Mouse (Mus musculus) limb, embryonic 10.5 days (tissue): Measurements from ENCODE around the gene P4ha2. TPM values are rescaled to one million over a fixed set of nuclear protein-coding genes. Genes with fewer than 3 reads are reported as not detected.
"Not testable (repeated sequence)": the region's sequence is repeated elsewhere in the genome, so short reads cannot be mapped to it uniquely, and the experiment has no call there.

Experiments
- DNase-seq: peaks from one replicate; pipeline ENCODE4 v3.0.0-alpha.2; 2017; ENCODE audit warnings: low spot score
- H3K27ac ChIP-seq: fragments of 300-500 bp; sonication (generic); 2 replicates; pipeline ENCODE4 v1.5.1; 2016; ENCODE audit warnings: mild to moderate bottlenecking
- H3K27me3 ChIP-seq: fragments of 300-500 bp; sonication (generic); 2 replicates; pipeline ENCODE4 v1.6.1; 2016; ENCODE audit warnings: low read depth, mild to moderate bottlenecking; ENCODE audit not compliant: poor library complexity, severe bottlenecking
- H3K36me3 ChIP-seq: fragments of 300-500 bp; sonication (generic); 2 replicates; pipeline ENCODE4 v1.6.1; 2016; ENCODE audit warnings: mild to moderate bottlenecking, moderate library complexity
- H3K4me1 ChIP-seq: fragments of 300-500 bp; sonication (generic); 2 replicates; pipeline ENCODE4 v1.6.1; 2016
- H3K4me3 ChIP-seq: fragments of 300-500 bp; sonication (generic); 2 replicates; pipeline ENCODE4 v1.5.1; 2016; ENCODE audit warnings: mild to moderate bottlenecking, moderate library complexity
- H3K9me3 ChIP-seq: fragments of 300-500 bp; sonication (generic); replicated peaks from 2 replicates; pipeline ENCODE4 v1.6.1; 2016; ENCODE audit warnings: mild to moderate bottlenecking
- WGBS: fragments of 180-500 bp; shearing (Covaris S2); methylation state at CpG from one replicate; pipeline ENCODE4 v1.1.7; 2016; 5-methylcytosine and 5-hydroxymethylcytosine counted together
- polyA plus RNA-seq: library from polyadenylated mRNA; unstranded; fragments of >200 nt; fragmentation: Nextera tagmentation; extraction: Ambion mirVana; gene quantifications from 2 replicates; pipeline ENCODE4 v1.2.1, GENCODE M21; 2016

Gene P4ha2
- polyA plus RNA-seq, 1 experiment from 2014 or later: 38.7 TPM

GRCm38 (mm10) chr11:54130721-54131120, 30.8 kb downstream of the P4ha2 start:
- Histone ChIP-seq H3K36me3 (peaks cover 13% of the 10 kb centered on the region; the same call in 1 of the 2 replicates), H3K27ac (peak overlapping the region; percentile 10; the same call in 1 of the 2 replicates), H3K27me3 (peaks cover under 1% of the 10 kb centered on the region; the same call in 1 of the 2 replicates), H3K4me1 (peaks cover 34% of the 10 kb centered on the region), H3K4me3 (no peak overlapping the region), H3K9me3 (no peaks in the 10 kb centered on the region)
- WGBS: 95% methylated on average over 6 of the region's 6 CpGs
- DNase-seq: no peak

GRCm38 (mm10) chr11:54132290-54132689, 32.4 kb downstream of the P4ha2 start:
- no peak for DNase-seq
- peaks cover 18% of the 10 kb centered on the region for H3K4me1 ChIP-seq
- H3K36me3 ChIP-seq: peaks cover 12% of the 10 kb centered on the region; the same call in 1 of the 2 replicates
- H3K9me3 ChIP-seq: no peaks in the 10 kb centered on the region
- H3K4me3 ChIP-seq: no peak overlapping the region
- no peaks in the 10 kb centered on the region for H3K27me3 ChIP-seq
- H3K27ac ChIP-seq: no peak overlapping the region
- 77% methylated on average over 10 of the region's 10 CpGs for WGBS

- Histone ChIP-seq H3K4me1 (peaks cover 9% of the 10 kb centered on the region), H3K36me3 (0 out of 2 replicates have a peak, but pooled peaks cover 6% of the 10 kb centered on the region), H3K27ac (no peak overlapping the region), H3K9me3 (no peaks in the 10 kb centered on the region), H3K27me3 (no peaks in the 10 kb centered on the region), H3K4me3 (no peak overlapping the region)
- DNase-seq: no peak
- 77% methylated on average over 6 of the region's 6 CpGs for WGBS
These were observed 35.0 kb downstream of the P4ha2 start for GRCm38 (mm10) chr11:54134905-54135304.

GRCm38 (mm10) chr11:54140159-54140558, 40.3 kb downstream of the P4ha2 start:
- H3K27me3 ChIP-seq, H3K9me3 ChIP-seq, H3K36me3 ChIP-seq, H3K27ac ChIP-seq, H3K4me1 ChIP-seq, H3K4me3 ChIP-seq: not testable (repeated sequence)
- peak; percentile 69 for DNase-seq
- 43% methylated on average over 2 of the region's 2 CpGs for WGBS

DNA sequence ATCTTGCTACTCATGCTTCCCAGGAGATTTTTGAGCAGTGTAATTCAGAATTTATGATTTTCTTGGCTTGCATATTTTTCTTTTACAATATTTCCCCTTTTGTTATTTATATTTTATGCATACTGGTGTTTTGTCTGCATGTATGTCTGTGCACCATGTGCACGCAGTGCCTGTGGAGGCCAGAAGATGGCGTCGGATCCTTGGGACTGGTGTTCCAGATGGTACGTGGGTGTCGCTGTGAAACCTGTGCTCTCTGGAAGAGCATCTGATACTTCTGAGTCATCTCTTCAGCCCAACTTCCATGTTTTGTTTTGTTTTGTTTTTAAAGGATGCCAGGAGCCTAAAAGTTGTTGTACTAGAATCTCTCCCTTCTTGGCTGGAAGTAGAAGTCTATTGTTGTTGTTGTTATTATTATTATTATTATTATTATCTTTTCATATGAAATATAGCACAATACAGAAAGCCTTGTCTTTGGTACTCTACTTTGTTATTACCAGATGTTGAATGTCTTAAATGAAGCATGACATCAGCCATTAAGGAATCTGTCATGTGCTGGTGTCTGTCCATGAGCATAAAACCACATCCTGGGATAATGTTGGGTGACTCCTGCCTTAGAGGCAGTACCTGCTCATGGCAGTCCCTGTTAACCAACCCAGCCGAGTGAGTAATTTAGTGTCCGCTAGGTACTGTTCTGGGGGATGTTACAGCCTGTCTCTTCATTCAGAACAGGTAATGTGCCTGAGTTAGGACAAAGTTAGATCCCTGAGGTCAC, 41.5 kb downstream of the P4ha2 start:
- no peak for DNase-seq
- H3K27me3 ChIP-seq: no peaks in the 10 kb centered on the region
- 86% methylated on average over 7 of the region's 7 CpGs for WGBS
- H3K9me3 ChIP-seq: no peaks in the 10 kb centered on the region
- no peak overlapping the region for H3K4me3 ChIP-seq
- no peak overlapping the region for H3K27ac ChIP-seq
- H3K4me1 ChIP-seq: 0 out of 2 replicates have a peak, but pooled peaks cover 4% of the 10 kb centered on the region
- no peaks in the 10 kb centered on the region for H3K36me3 ChIP-seq

GRCm38 (mm10) chr11:54144886-54145285, 45.0 kb downstream of the P4ha2 start:
- Histone ChIP-seq H3K4me1 (peaks cover 5% of the 10 kb centered on the region; the same call in 1 of the 2 replicates), H3K9me3 (no peaks in the 10 kb centered on the region), H3K27ac (no peak overlapping the region), H3K36me3 (no peaks in the 10 kb centered on the region), H3K4me3 (no peak overlapping the region), H3K27me3 (no peaks in the 10 kb centered on the region)
- 27% methylated on average over 3 of the region's 3 CpGs for WGBS
- DNase-seq: peak; percentile 78

DNA sequence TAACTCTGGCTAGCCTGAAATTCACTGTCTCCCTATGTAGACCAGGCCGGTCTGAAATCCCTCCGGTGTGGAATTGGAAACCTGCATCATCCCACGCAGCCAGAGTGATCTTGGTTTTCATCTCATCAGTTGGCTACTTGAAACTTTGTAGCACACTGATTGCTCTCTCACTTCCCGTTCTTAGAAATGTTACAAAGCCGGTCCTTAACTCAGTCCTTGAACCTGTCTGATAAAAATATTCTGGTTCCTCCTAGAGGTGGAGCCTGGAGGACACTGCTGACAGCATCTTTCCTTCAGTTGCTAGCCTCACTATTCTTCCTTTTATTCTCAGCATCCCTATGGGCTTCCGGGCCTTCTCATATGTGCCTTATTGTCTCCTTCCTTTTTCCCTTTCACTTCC, 46.1 kb downstream of the P4ha2 start:
- H3K9me3 ChIP-seq: no peaks in the 10 kb centered on the region
- H3K4me1 ChIP-seq: peaks cover 11% of the 10 kb centered on the region; the same call in 1 of the 2 replicates
- no peak overlapping the region for H3K4me3 ChIP-seq
- H3K27ac ChIP-seq: no peak overlapping the region
- WGBS: 95% methylated on average over 6 of the region's 6 CpGs
- no peaks in the 10 kb centered on the region for H3K27me3 ChIP-seq
- no peaks in the 10 kb centered on the region for H3K36me3 ChIP-seq
- DNase-seq: no peak

DNA sequence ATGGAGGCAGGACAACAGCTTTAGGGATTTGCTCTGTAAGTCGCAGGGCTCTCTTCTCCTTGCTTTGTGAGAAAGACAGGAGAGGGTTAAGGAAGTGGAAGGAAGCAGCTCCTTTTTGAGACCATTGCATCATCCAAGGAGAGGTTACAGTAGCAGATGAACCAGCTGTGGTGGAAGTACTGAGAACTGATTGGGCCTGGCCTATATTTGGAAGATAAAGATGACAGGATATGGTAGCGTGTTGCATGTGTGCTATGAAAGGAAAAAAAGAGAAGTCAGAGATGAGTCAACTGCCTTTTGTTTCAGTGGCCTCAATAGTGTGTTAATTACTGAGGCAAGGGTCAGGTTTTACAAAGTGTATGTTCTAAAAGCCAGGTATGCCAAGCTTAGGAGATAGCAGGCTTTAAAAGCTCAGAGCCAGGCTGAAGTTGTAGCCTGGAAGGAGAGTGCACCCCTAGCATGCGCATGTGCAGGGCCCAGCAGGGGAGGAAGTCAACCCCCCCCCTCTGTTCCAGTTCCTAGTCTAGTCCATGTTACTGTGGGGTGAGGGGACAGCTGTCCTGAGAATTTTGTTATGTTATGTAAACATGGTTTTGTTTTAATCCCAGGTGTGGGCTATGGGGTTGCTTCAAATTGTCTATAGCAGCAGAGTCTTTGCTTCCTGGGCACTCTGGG, 50.0 kb downstream of the P4ha2 start:
- no peaks in the 10 kb centered on the region for H3K9me3 ChIP-seq
- H3K4me3 ChIP-seq: no peak overlapping the region
- H3K36me3 ChIP-seq: no peaks in the 10 kb centered on the region
- no peak for DNase-seq
- no peaks in the 10 kb centered on the region for H3K27me3 ChIP-seq
- no peak overlapping the region for H3K27ac ChIP-seq
- 88% methylated on average over 3 of the region's 3 CpGs for WGBS
- peaks cover 13% of the 10 kb centered on the region; the same call in 1 of the 2 replicates for H3K4me1 ChIP-seq

GRCm38 (mm10) chr11:54151141-54151540, 51.2 kb downstream of the P4ha2 start:
- no peak overlapping the region for H3K4me3 ChIP-seq
- H3K9me3 ChIP-seq: no peaks in the 10 kb centered on the region
- H3K27ac ChIP-seq: no peak overlapping the region
- peaks cover 13% of the 10 kb centered on the region; the same call in 1 of the 2 replicates for H3K4me1 ChIP-seq
- 85% methylated on average over 7 of the region's 7 CpGs for WGBS
- no peaks in the 10 kb centered on the region for H3K27me3 ChIP-seq
- no peaks in the 10 kb centered on the region for H3K36me3 ChIP-seq
- DNase-seq: no peak

DNA sequence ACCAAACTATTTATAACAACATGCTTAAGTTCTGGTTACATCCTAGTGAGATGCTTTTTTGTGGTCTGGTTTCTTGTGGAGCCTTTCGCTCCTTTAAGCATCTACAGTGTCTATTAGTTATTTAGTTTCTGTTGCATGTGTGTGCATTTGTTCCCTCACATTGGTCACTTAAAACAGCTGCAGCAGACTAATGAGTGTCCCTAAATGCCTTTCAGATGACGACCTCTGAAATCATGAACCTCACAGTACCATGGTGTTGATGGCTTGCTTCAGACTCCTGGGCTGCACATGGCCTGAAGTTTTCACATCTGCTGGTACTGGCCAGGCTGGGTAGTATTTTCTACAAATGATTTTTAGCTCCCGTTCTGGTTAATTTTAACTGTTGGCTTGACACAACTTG, 53.1 kb downstream of the P4ha2 start:
- DNase-seq: no peak
- no peak overlapping the region for H3K27ac ChIP-seq
- no peaks in the 10 kb centered on the region for H3K36me3 ChIP-seq
- no peaks in the 10 kb centered on the region for H3K27me3 ChIP-seq
- 71% methylated on average over 3 of the region's 3 CpGs for WGBS
- no peak overlapping the region for H3K4me3 ChIP-seq
- peaks cover 13% of the 10 kb centered on the region; the same call in 1 of the 2 replicates for H3K4me1 ChIP-seq
- no peaks in the 10 kb centered on the region for H3K9me3 ChIP-seq

DNA sequence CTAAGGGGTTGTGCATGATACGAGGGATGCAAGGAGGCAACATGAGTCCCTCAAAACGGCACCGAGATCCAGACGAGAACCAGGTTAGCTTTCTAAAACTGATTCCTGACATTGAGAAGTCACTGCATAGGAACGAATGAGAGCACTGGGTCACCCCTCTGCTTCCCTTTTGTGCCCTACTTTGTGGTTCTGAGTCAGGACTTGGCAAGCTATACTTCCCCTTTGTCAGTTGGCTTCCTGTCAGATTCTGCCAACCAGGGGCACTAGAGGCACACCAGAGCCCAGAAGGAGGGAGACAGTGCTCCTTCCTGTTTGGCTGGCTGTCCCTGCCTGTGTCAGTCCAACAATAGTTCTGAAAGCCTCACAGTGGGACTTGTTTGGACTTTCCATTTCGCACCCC, 56.0 kb downstream of the P4ha2 start:
- no peaks in the 10 kb centered on the region for H3K36me3 ChIP-seq
- no peak for DNase-seq
- peaks cover 7% of the 10 kb centered on the region; the same call in 1 of the 2 replicates for H3K4me1 ChIP-seq
- H3K4me3 ChIP-seq: no peak overlapping the region
- no peaks in the 10 kb centered on the region for H3K27me3 ChIP-seq
- no peak overlapping the region for H3K27ac ChIP-seq
- no peaks in the 10 kb centered on the region for H3K9me3 ChIP-seq
- 87% methylated on average over 6 of the region's 6 CpGs for WGBS

DNA sequence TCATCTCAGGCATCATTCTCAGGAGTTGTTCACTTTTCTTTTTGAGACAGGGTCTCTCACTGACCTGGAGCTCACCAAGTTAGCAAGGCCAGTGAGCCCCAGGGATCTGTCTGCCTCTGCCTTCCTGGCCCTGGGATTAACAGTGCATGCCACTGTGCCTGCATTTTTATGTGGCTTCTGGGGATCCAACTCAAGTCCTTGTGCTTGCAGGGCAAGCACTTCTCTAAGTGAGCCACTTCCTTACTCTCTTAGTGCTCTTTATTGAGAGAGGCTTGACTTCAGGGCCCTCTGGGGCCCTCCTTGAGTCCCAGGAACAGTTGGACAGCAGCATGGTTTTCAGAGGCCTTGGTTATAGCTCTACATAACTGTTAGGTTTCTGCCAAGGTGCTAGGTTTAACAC, 56.6 kb downstream of the P4ha2 start:
- no peaks in the 10 kb centered on the region for H3K27me3 ChIP-seq
- 0 out of 2 replicates have a peak overlapping the region, but pooled peaks have one; percentile 8 for H3K27ac ChIP-seq
- H3K4me1 ChIP-seq: peaks cover 7% of the 10 kb centered on the region; the same call in 1 of the 2 replicates
- no peak for DNase-seq
- H3K4me3 ChIP-seq: no peak overlapping the region
- H3K36me3 ChIP-seq: no peaks in the 10 kb centered on the region
- no peaks in the 10 kb centered on the region for H3K9me3 ChIP-seq

GRCm38 (mm10) chr11:54157586-54157985, 57.7 kb downstream of the P4ha2 start:
- Histone ChIP-seq H3K27me3 (no peaks in the 10 kb centered on the region), H3K27ac (no peak overlapping the region), H3K4me1 (peaks cover 10% of the 10 kb centered on the region; the same call in 1 of the 2 replicates), H3K36me3 (no peaks in the 10 kb centered on the region), H3K4me3 (no peak overlapping the region), H3K9me3 (no peaks in the 10 kb centered on the region)
- 93% methylated on average over 8 of the region's 8 CpGs for WGBS
- no peak for DNase-seq
